Mouse (Mus musculus) ES-Bruce4 (cell line): Measurements from ENCODE around the gene Ranbp9. TPM values are rescaled to one million over a fixed set of nuclear protein-coding genes. Genes with fewer than 3 reads are reported as not detected.

ENCODE experiments used
- H3K27ac ChIP-seq: 2 replicates; pipeline ENCODE4 v1.5.1; 2012; ENCODE audit warnings: low read length, inconsistent platforms; ENCODE audit not compliant: insufficient read depth
- H3K27me3 ChIP-seq: 2 replicates; pipeline ENCODE4 v1.6.1; 2012; ENCODE audit warnings: mild to moderate bottlenecking, low read length, inconsistent platforms; ENCODE audit not compliant: control insufficient read depth, poor library complexity, insufficient read depth, severe bottlenecking
- H3K36me3 ChIP-seq: 2 replicates; pipeline ENCODE4 v1.6.1; 2012; ENCODE audit warnings: inconsistent platforms, mild to moderate bottlenecking, low read length, moderate library complexity; ENCODE audit not compliant: control insufficient read depth, poor library complexity, insufficient read depth, severe bottlenecking
- H3K4me1 ChIP-seq: one replicate; pipeline ENCODE4 v1.8.1; 2011; ENCODE audit warnings: low read length; ENCODE audit not compliant: control insufficient read depth, insufficient read depth
- H3K4me3 ChIP-seq: 2 replicates; pipeline ENCODE4 v1.5.1; 2011; ENCODE audit warnings: low read depth, mild to moderate bottlenecking, low read length
- H3K9ac ChIP-seq: 2 replicates; pipeline ENCODE4 v1.6.1; 2012; ENCODE audit warnings: low read depth, mild to moderate bottlenecking, inconsistent platforms; ENCODE audit not compliant: poor library complexity, severe bottlenecking
- H3K9me3 ChIP-seq: replicated peaks from 2 replicates; pipeline ENCODE4 v1.6.1; 2012; ENCODE audit warnings: mild to moderate bottlenecking, low read length, inconsistent platforms; ENCODE audit not compliant: control insufficient read depth, poor library complexity, insufficient read depth, severe bottlenecking
- CTCF ChIP-seq: IDR thresholded peaks from one replicate; pipeline ENCODE4 v1.8.1; 2011; ENCODE audit warnings: low read depth, low read length
- EP300 ChIP-seq: IDR thresholded peaks from 2 replicates; pipeline ENCODE4 v1.6.1; 2011; ENCODE audit warnings: low read depth, low read length; ENCODE audit not compliant: insufficient read depth
- POLR2A ChIP-seq: IDR thresholded peaks from one replicate; pipeline ENCODE4 v1.8.1; 2011; ENCODE audit warnings: low read length; ENCODE audit not compliant: insufficient read depth
- polyA plus RNA-seq: library from polyadenylated mRNA; stranded (reverse); fragments of >200 nt; gene quantifications from 2 replicates; pipeline ENCODE4 v1.2.4, GENCODE M21; 2011; ENCODE audit warnings: low read depth; ENCODE audit not compliant: missing spikeins, insufficient read depth, insufficient read length

The Ranbp9 gene
- polyA plus RNA-seq, 1 experiment = 79.6 TPM

DNA sequence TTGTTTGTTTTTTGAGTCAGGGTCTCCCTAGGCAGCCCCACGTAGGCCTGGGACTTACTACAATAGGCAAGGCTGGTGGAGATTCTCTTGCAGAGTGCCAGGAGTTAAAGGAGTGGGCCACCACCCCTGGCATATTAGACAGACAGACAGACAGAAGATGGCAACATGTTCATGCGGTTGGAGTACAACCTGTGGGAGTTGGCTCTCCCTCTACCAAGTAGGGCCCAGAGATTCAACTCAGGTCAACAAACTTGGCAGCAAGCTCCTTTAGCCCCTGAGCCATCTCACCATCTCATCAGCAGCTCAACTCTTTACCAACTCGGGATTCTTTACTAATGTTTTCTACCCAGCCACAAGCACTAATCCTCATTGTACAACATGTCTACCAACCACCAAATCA is 30.4 kb downstream of the Ranbp9 start:
- Histone ChIP-seq H3K4me1 (no peaks in the 10 kb centered on the region), H3K9me3 (no peaks in the 10 kb centered on the region), H3K36me3 (no peaks in the 10 kb centered on the region), H3K27me3 (no peaks in the 10 kb centered on the region), H3K9ac (no peak overlapping the region), H3K4me3 (no peak overlapping the region), H3K27ac (no peak overlapping the region)
- no peak for TF ChIP-seq CTCF
- TF ChIP-seq POLR2A = no peak
- TF ChIP-seq EP300 = no peak

DNA sequence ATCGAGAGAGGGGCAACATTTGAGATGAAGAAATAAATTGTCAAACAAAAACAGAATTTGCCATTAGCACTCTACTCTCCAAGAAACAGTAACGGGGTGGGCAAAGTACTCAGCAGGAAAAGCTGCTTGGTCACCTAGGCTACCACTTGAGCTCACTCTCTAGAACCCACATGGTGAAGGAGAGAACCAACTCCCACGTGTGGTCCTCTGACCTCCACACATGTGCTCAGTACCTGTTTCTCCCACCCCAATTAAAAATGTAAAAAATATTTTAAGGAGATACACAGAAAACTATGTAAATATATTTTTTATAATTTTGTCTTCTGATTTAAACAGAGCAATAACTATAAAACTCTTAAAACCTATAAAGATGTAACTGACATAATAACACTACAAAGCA is 33.4 kb downstream of the Ranbp9 start:
- H3K4me1 ChIP-seq = no peaks in the 10 kb centered on the region
- H3K9me3 ChIP-seq = no peaks in the 10 kb centered on the region
- no peak overlapping the region for H3K9ac ChIP-seq
- TF ChIP-seq EP300 (no peak), CTCF (no peak), POLR2A (no peak)
- no peak overlapping the region for H3K27ac ChIP-seq
- H3K27me3 ChIP-seq = no peaks in the 10 kb centered on the region
- no peak overlapping the region for H3K4me3 ChIP-seq
- no peaks in the 10 kb centered on the region for H3K36me3 ChIP-seq

DNA sequence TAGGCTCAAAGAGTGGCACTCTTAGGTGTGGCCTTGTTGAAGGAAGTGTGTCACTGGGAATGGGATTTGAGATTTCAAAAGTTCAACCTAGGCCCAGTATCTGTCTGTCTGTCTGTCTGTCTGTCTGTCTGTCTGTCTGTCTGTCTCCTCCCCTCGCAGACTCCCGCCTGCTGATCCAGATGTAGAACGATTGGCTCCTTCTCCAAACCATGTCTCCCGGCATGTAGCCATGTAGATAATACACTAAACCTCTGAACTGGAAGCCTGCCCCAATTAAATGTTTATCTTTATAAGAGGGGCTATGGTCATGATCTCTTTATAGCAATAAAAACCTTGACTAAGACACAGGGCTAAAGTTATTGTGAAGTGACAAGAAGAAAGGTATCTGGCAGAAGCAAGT is 35.3 kb downstream of the Ranbp9 start:
- no peaks in the 10 kb centered on the region for H3K27me3 ChIP-seq
- no peaks in the 10 kb centered on the region for H3K4me1 ChIP-seq
- TF ChIP-seq CTCF = no peak
- TF ChIP-seq EP300 = no peak
- no peak for TF ChIP-seq POLR2A
- no peaks in the 10 kb centered on the region for H3K9me3 ChIP-seq
- H3K36me3 ChIP-seq = no peaks in the 10 kb centered on the region
- H3K4me3 ChIP-seq = no peak overlapping the region
- no peak overlapping the region for H3K27ac ChIP-seq
- no peak overlapping the region for H3K9ac ChIP-seq

DNA sequence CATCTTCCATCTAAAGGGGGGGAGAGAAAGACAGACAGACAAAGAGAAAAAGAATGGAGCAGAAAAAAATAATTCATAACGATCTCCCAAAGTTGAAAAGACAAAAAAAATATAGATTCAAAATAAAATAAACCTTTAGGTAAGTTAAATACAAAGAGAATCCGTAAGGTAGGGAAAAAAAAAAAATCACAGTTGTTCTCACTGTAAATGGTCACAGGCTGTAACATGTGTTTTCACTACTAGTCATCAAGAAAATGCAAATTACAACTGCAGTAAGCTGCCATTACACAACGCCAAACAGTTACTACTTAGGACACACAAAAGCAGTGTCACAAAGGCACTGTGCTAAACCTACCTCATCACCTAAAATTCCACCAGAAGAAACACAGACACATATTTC is 36.4 kb downstream of the Ranbp9 start:
- Histone ChIP-seq H3K4me3 (no peak overlapping the region), H3K9ac (no peak overlapping the region), H3K27ac (no peak overlapping the region), H3K36me3 (no peaks in the 10 kb centered on the region), H3K27me3 (no peaks in the 10 kb centered on the region), H3K4me1 (peaks cover 1% of the 10 kb centered on the region), H3K9me3 (no peaks in the 10 kb centered on the region)
- TF ChIP-seq CTCF (no peak), POLR2A (no peak), EP300 (no peak)

DNA sequence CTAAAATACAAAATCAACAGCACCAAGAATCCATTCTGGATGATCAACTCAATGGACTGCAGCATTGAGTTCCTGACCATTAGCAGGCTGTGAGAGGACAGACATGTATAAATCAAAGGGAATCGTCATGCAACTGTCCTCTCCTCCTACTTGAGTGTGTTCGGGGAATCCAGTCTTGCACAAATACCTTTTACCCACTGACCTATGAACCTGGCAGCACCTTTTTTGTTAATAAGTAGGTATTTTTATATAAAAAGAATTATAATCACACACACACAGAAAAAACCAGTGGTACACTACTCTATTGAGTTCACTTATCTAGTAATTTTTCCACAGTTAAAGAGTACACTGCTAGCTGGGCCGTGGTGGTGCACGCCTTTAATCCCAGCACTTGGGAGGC is 37.4 kb downstream of the Ranbp9 start:
- Histone ChIP-seq H3K27me3 (no peaks in the 10 kb centered on the region), H3K9ac (no peak overlapping the region), H3K27ac (no peak overlapping the region), H3K4me1 (peaks cover 1% of the 10 kb centered on the region), H3K36me3 (no peaks in the 10 kb centered on the region), H3K4me3 (no peak overlapping the region), H3K9me3 (no peaks in the 10 kb centered on the region)
- TF ChIP-seq CTCF (no peak), EP300 (no peak)

DNA sequence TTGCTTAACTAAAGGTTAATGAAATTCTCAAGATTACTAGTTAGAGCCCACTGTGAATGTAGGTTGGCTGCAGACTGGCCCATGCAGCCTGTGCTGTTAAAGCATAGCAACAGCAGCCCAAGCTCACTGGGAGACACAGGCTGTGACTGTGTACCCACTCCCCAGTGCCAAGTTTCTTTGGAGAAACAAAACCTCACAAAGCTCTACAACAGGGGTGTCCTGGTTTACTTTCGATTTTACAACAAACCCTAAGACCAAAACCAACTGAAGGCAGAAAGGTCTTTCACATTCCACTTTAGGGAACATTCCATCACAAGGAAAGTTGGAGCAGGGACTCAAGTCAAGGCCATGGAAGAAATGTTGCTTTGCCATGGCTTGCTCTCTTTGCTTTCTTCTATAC is 38.5 kb downstream of the Ranbp9 start:
- Histone ChIP-seq H3K27me3 (no peaks in the 10 kb centered on the region), H3K9me3 (no peaks in the 10 kb centered on the region), H3K4me3 (no peak overlapping the region), H3K9ac (no peak overlapping the region), H3K4me1 (peaks cover 1% of the 10 kb centered on the region), H3K36me3 (no peaks in the 10 kb centered on the region), H3K27ac (no peak overlapping the region)
- TF ChIP-seq EP300 (no peak), POLR2A (no peak), CTCF (no peak)

GRCm38 (mm10) chr13:43440376-43440775 is 40.7 kb downstream of the Ranbp9 start:
- Histone ChIP-seq H3K4me1 (peaks cover 1% of the 10 kb centered on the region), H3K9me3 (no peaks in the 10 kb centered on the region), H3K27me3 (no peaks in the 10 kb centered on the region), H3K4me3 (no peak overlapping the region), H3K36me3 (no peaks in the 10 kb centered on the region), H3K9ac (no peak overlapping the region), H3K27ac (no peak overlapping the region)
- no peak for TF ChIP-seq POLR2A
- no peak for TF ChIP-seq CTCF
- TF ChIP-seq EP300 = no peak
